Mouse (Mus musculus): Measurements from ENCODE around the gene Glt28d2. TPM values are rescaled to one million over a fixed set of nuclear protein-coding genes. Genes with fewer than 3 reads are reported as not detected.

Gene Glt28d2
- polyA plus RNA-seq, 1 experiment from 2014 or later: 0.22 TPM

DNA sequence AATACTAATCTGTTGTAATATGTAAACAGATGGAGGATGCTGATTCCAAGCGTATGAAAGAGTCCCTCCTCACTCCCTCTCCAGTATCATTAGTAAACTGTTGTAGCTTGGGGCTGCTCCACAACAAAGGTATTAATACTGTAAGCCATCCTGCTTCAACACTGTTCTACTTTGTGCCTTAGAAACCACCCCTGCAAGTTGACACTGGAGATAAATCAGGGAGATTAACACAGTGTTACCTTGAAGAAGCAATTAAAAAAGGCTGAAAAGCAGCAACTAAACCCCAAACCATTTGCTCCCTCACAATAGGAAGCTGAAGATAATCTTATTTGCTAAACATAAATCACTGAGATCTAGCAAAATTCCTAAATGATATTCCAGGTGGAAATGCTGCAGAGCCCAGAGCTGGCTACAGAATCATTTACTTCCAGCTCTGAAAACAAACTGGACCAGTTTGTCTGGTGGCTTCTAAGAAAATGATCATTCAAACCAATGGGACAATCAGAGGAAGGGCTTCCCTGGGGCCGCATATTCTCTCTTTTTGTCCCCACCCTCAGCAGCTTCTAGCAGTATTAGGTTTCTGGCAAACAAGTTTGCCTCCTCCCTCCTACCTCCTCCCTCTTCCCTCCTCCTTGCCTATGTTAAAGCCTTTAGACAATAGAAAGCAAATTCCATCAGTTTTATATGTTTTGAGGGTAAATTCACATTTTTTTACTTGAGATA is 45.7 kb downstream of the Glt28d2 start:
- H3K9me3 ChIP-seq: no peaks in the 10 kb centered on the region
- DNase-seq (ENCODE audit: extremely low spot score, low spot score): no peak
- no peaks in the 10 kb centered on the region for H3K36me3 ChIP-seq (replicated peaks)
- H3K4me1 ChIP-seq: peaks cover 15% of the 10 kb centered on the region
- H3K27me3 ChIP-seq (ENCODE audit: poor library complexity, severe bottlenecking): no peaks in the 10 kb centered on the region
- no peak overlapping the region for H3K4me3 ChIP-seq
- H3K27ac ChIP-seq: no peak overlapping the region; the same call in 1 of the 2 replicates
- WGBS: 32% methylated on average over 2 of the region's 2 CpGs

DNA sequence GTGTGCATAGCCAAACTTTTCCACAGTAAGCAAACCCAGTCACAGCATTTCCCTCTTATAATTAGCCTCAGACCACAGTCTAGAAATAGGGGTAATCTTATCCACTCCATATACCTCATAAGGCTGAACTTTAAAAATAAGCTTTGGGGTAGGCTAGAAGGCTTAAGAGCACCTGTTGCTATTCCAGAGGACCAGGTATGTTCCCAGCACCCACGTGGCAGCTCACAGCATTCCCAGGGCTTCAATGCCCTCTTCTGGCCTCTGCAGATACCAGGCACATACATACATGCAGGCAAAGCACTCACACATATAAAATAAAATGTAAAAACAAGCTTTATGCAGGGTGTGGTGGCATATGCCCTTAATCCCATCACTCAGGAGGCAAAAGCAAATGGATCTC is 53.7 kb downstream of the Glt28d2 start:
- WGBS: 76% methylated on average over 1 of the region's 1 CpGs
- no peaks in the 10 kb centered on the region for H3K9me3 ChIP-seq
- H3K4me1 ChIP-seq: peaks cover 10% of the 10 kb centered on the region
- DNase-seq (ENCODE audit: extremely low spot score, low spot score): no peak
- no peaks in the 10 kb centered on the region for H3K27me3 ChIP-seq (ENCODE audit: poor library complexity, severe bottlenecking)
- H3K27ac ChIP-seq: no peak overlapping the region
- H3K4me3 ChIP-seq: no peak overlapping the region
- no peaks in the 10 kb centered on the region for H3K36me3 ChIP-seq (replicated peaks)

DNA sequence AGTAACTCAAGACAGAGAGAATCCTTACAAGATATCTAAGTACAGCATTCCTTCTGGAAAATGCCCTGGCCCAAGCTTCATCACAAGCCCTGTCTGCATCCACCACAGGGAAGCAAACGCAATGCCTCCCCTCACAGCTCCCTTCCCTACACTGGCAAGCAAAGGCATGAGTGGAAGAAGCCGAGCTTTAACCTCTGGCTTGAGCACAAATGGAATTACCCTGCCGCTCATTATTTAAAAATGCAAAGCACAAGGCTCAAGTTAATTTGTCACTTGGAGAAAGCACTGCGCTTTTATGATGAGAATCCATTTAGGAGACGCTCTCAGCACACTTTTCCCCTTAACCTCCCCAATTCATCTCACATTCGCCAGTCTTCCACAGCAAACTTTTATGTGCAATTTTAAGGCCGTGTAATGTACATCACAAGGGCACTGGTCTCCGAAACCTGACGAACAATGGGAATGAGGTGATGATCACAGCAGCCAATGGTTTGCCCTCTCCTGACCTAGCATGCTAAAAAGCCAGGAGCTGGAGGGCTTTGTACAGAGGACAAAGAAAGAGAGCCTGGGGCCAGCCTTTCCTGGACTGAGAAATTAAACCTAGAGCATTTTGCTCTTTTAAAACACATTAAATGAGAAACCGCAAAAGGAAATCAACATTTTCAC is 54.7 kb downstream of the Glt28d2 start:
- WGBS: 74% methylated on average over 10 of the region's 10 CpGs
- H3K4me3 ChIP-seq: no peak overlapping the region
- H3K4me1 ChIP-seq: peaks cover 13% of the 10 kb centered on the region
- no peaks in the 10 kb centered on the region for H3K36me3 ChIP-seq (replicated peaks)
- H3K27me3 ChIP-seq (ENCODE audit: poor library complexity, severe bottlenecking): no peaks in the 10 kb centered on the region
- 0 out of 2 replicates have a peak overlapping the region, but pooled peaks have one; percentile 40 for H3K27ac ChIP-seq
- no peaks in the 10 kb centered on the region for H3K9me3 ChIP-seq
- no peak for DNase-seq (ENCODE audit: extremely low spot score, low spot score)

DNA sequence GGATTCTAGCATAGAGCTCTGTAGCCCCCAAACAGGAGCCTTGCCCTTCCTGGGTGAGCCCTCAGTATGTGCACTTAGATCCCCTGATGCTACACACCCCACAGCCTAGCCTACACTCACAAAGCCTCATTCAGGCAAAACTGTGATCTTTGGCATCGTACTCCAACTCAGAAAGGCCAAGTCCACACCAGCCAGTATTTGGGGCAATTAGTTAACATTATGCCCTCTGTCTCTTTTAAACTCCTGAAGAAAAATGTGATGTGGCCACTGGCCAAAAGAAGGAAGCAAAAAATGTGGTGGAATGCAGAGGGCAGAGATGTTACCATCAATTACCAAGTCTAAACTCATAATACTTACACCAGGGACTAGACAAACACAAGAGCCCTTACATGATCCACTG is 55.5 kb downstream of the Glt28d2 start:
- Histone ChIP-seq H3K4me1 (peaks cover 16% of the 10 kb centered on the region), H3K36me3 (replicated peaks) (no peaks in the 10 kb centered on the region), H3K9me3 (no peaks in the 10 kb centered on the region), H3K27ac (no peak overlapping the region), H3K4me3 (no peak overlapping the region), H3K27me3 (ENCODE audit: poor library complexity, severe bottlenecking) (no peaks in the 10 kb centered on the region)
- WGBS: 90% methylated on average over 1 of the region's 1 CpGs
- no peak for DNase-seq (ENCODE audit: extremely low spot score, low spot score)

DNA sequence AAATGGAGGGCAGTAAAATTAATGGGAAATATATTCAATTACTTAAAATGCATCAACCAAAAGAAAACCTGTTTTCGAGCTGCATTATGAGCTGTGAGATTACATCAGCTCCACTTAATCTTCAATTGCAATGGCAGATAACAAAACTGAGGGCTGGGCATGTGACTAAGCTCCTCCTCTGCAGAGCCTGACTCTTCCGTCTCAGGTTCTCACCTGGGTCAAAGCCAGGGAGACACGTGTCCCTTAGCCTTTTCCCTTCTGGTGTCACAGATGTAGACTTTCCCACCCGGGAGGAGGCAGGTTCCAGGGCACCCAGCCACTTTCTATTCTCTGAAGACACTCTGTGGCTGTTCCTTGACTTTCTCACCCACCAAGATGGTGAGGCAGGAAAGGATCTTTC is 58.3 kb downstream of the Glt28d2 start:
- H3K4me3 ChIP-seq: no peak overlapping the region
- WGBS: 81% methylated on average over 4 of the region's 4 CpGs
- peaks cover 16% of the 10 kb centered on the region for H3K4me1 ChIP-seq
- H3K36me3 ChIP-seq (replicated peaks): no peaks in the 10 kb centered on the region
- no peaks in the 10 kb centered on the region for H3K27me3 ChIP-seq (ENCODE audit: poor library complexity, severe bottlenecking)
- H3K27ac ChIP-seq: no peak overlapping the region
- H3K9me3 ChIP-seq: no peaks in the 10 kb centered on the region
- DNase-seq (ENCODE audit: extremely low spot score, low spot score): no peak

DNA sequence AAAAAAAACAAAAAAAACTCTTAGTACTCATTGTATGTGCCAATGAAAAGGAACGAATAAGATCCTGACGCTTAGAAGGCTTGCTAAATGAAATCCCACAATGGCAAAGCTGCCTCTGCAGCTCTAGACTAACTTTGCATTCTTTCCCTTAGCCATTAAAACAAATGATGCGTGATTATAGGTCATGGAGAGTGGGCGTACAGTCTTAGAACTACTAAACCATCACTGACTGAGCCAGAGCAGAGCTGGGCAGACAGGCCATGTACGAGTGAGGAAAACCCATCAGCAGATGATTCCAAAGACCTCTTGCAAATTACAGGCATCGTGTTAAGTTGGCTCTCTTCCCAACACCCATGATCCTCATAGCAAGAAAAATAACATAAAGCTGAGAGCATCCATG is 59.5 kb downstream of the Glt28d2 start:
- no peak overlapping the region for H3K4me3 ChIP-seq
- 70% methylated on average over 6 of the region's 6 CpGs for WGBS

DNA sequence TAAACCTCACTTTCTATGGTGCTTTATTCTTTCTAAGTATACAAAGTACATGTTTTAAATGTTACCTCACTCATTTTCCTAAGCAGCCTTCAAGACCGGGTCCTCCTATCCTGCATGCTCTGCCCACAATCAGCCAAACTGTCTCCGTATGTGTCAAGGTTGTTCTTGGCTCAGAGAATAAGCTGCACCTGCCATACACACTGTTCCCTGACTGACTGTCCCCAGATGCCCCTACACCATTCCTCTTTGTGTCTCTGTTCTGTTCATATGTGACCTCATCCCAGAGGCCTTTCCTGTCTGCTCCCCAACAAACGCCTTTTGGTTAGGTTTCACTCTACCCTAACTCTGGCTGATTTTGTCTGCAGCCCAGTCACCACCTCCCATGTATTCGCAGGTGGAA is 60.0 kb downstream of the Glt28d2 start:
- WGBS: 82% methylated on average over 4 of the region's 4 CpGs
- no peak overlapping the region for H3K27ac ChIP-seq

More for the DNA sequence above, 59.5 kb downstream of the Glt28d2 start:
- Histone ChIP-seq H3K36me3 (replicated peaks) (no peaks in the 10 kb centered on the region), H3K9me3 (no peaks in the 10 kb centered on the region), H3K27ac (no peak overlapping the region), H3K4me1 (peaks cover 13% of the 10 kb centered on the region), H3K27me3 (ENCODE audit: poor library complexity, severe bottlenecking) (no peaks in the 10 kb centered on the region)
- DNase-seq (ENCODE audit: extremely low spot score, low spot score): no peak

DNA sequence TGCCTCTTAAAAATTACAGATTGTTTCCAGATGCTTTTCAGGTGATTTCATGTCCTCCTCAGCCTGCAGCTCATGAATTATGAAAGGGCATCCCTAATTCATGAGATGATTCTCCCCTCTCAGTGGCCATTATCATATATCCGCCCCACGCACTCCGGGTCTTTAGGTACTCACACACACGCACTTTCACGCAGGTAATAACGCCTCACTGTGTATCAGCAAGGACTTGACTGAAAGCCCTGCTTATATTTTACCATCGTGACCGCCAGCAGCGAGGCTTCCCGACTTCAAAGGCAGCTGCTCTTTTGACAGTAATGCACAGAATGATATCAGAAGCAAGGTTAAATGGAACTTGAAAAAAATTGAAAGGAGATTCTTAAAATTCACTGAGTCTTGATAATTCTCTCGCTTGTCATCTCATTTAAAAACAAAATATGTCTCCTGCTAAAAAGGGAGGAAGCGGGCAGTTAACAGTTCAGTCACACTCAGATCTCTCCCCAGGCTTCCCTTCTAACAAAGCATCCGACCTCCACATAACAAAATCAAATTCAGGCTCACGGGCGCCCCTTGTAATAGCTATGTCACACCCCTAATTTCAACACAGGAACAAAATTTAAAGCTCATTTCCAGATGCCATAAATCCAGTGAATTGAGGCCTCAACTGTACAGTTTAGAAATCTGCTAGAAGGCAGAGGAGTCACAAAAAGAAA is 66.3 kb downstream of the Glt28d2 start:
- WGBS: 91% methylated on average over 15 of the region's 15 CpGs
- DNase-seq (ENCODE audit: extremely low spot score, low spot score): no peak
- no peaks in the 10 kb centered on the region for H3K4me1 ChIP-seq
- H3K9me3 ChIP-seq: no peaks in the 10 kb centered on the region
- no peaks in the 10 kb centered on the region for H3K27me3 ChIP-seq (ENCODE audit: poor library complexity, severe bottlenecking)
- H3K4me3 ChIP-seq: no peak overlapping the region
- no peaks in the 10 kb centered on the region for H3K36me3 ChIP-seq (replicated peaks)
- H3K27ac ChIP-seq: no peak overlapping the region

More for the DNA sequence above, 60.0 kb downstream of the Glt28d2 start:
- DNase-seq (ENCODE audit: extremely low spot score, low spot score): no peak
- no peaks in the 10 kb centered on the region for H3K27me3 ChIP-seq (ENCODE audit: poor library complexity, severe bottlenecking)
- H3K4me1 ChIP-seq: peaks cover 7% of the 10 kb centered on the region
- H3K4me3 ChIP-seq: no peak overlapping the region
- H3K36me3 ChIP-seq (replicated peaks): no peaks in the 10 kb centered on the region
- H3K9me3 ChIP-seq: no peaks in the 10 kb centered on the region

Other genes starting within 250 kb of the Glt28d2 start
- 0.40 and 0.49 TPM in 2 replicates for gene Fam160a1, start 70.2 kb downstream of the Glt28d2 start, polyA plus RNA-seq (2016; fragmentation: Nextera tagmentation; extraction: Ambion mirVana)
- gene Gm37240, start within 50 bp of the Glt28d2 start, polyA plus RNA-seq (2016; fragmentation: Nextera tagmentation; extraction: Ambion mirVana): 0.77 and 0.81 TPM in 2 replicates
- gene Sh3d19, start 83.6 kb upstream of the Glt28d2 start, polyA plus RNA-seq (2016; fragmentation: Nextera tagmentation; extraction: Ambion mirVana): 7.9 and 9.3 TPM in 2 replicates
- gene Prss48, start 115.0 kb upstream of the Glt28d2 start, polyA plus RNA-seq (2016; fragmentation: Nextera tagmentation; extraction: Ambion mirVana): 0.16 TPM in 1 of 2 replicates, not detected in the other

Data from forebrain, embryonic 10.5 days (tissue).